Mouse (Mus musculus) liver, embryonic 12.5 days (tissue): ENCODE data around the gene Lig1. TPM values are rescaled to one million over a fixed set of nuclear protein-coding genes. Genes with fewer than 3 reads are reported as not detected.
"Not testable (repeated sequence)": the region's sequence is repeated elsewhere in the genome, so short reads cannot be mapped to it uniquely, and the experiment has no call there.

Experiments
- ATAC-seq: fragments of 200-750 bp; cut with Nextera tagmentation; 2 replicates; pipeline ENCODE4 v1.8.0; 2017; ENCODE audit warnings: moderate number of reproducible peaks, mild to moderate bottlenecking, moderate library complexity
- H3K27ac ChIP-seq: fragments of 300-500 bp; sonication (generic); 2 replicates; pipeline ENCODE4 v1.5.1; 2016; ENCODE audit warnings: mild to moderate bottlenecking
- H3K27me3 ChIP-seq: fragments of 300-500 bp; sonication (generic); replicated peaks from 2 replicates; pipeline ENCODE4 v1.6.1; 2016; ENCODE audit warnings: mild to moderate bottlenecking, moderate library complexity
- H3K36me3 ChIP-seq: fragments of 300-500 bp; sonication (generic); 2 replicates; pipeline ENCODE4 v1.6.1; 2016; ENCODE audit warnings: mild to moderate bottlenecking, moderate library complexity
- H3K4me1 ChIP-seq: fragments of 300-500 bp; sonication (generic); 2 replicates; pipeline ENCODE4 v1.6.1; 2016
- H3K4me2 ChIP-seq: fragments of 300-500 bp; sonication (generic); 2 replicates; pipeline ENCODE4 v1.6.1; 2016; ENCODE audit warnings: mild to moderate bottlenecking, moderate library complexity
- H3K4me3 ChIP-seq: fragments of 300-500 bp; sonication (generic); 2 replicates; pipeline ENCODE4 v1.5.1; 2016; ENCODE audit warnings: mild to moderate bottlenecking, moderate library complexity
- H3K9ac ChIP-seq: fragments of 300-500 bp; sonication (generic); 2 replicates; pipeline ENCODE4 v1.6.1; 2016; ENCODE audit warnings: mild to moderate bottlenecking, moderate library complexity
- H3K9me3 ChIP-seq: fragments of 300-500 bp; sonication (generic); replicated peaks from 2 replicates; pipeline ENCODE4 v1.6.1; 2016; ENCODE audit warnings: mild to moderate bottlenecking, moderate library complexity
- WGBS: fragments of 180-500 bp; shearing (Covaris S2); methylation state at CpG from one replicate; pipeline ENCODE4 v1.1.7; 2016; ENCODE audit not compliant: insufficient replicate concordance; 5-methylcytosine and 5-hydroxymethylcytosine counted together
- polyA plus RNA-seq: library from polyadenylated mRNA; unstranded; fragments of >200 nt; fragmentation: Nextera tagmentation; extraction: Ambion mirVana; gene quantifications from 2 replicates; pipeline ENCODE4 v1.2.1, GENCODE M21; 2016

The Lig1 gene
- polyA plus RNA-seq: 126 and 131 TPM in 2 replicates

- no peak for ATAC-seq
- Histone ChIP-seq H3K4me2 (peak within 1 kb of the TSS; percentile 82), H3K9me3 (no peaks in the 10 kb centered on the region), H3K9ac (peak within 1 kb of the TSS; percentile 83), H3K27ac (peak within 1 kb of the TSS; percentile 87), H3K36me3 (peaks cover 49% of the 10 kb centered on the region), H3K4me1 (peaks cover 34% of the 10 kb centered on the region), H3K4me3 (peak within 1 kb of the TSS; percentile 76), H3K27me3 (no peaks in the 10 kb centered on the region)
- WGBS: 89% methylated on average over 16 of the region's 16 CpGs
These were observed at the start of gene Lig1 for GRCm38 (mm10) chr7:13277081-13277480. Gene Lig1, plus strand, starts transcription at chr7:13277283.

- peaks cover 10% of the 10 kb centered on the region; the same call in 1 of the 2 replicates for H3K27me3 ChIP-seq
- no peaks in the 10 kb centered on the region for H3K36me3 ChIP-seq
- no peak overlapping the region for H3K27ac ChIP-seq
- no peaks in the 10 kb centered on the region for H3K9me3 ChIP-seq
- 39% methylated on average over 50 of the region's 50 CpGs for WGBS
- H3K4me1 ChIP-seq: no peaks in the 10 kb centered on the region
- H3K4me3 ChIP-seq: no peak overlapping the region
- no peak overlapping the region for H3K4me2 ChIP-seq
- H3K9ac ChIP-seq: no peak overlapping the region
- ATAC-seq: no peak
These were observed 16.1 kb upstream of the Lig1 start for GRCm38 (mm10) chr7:13260746-13261700.

GRCm38 (mm10) chr7:13263851-13264250 lies 13.2 kb upstream of the Lig1 start:
- Histone ChIP-seq H3K36me3 (no peaks in the 10 kb centered on the region), H3K4me2 (no peak overlapping the region), H3K27me3 (peaks cover 10% of the 10 kb centered on the region; the same call in 1 of the 2 replicates), H3K9ac (no peak overlapping the region), H3K27ac (no peak overlapping the region), H3K4me1 (no peaks in the 10 kb centered on the region), H3K4me3 (no peak overlapping the region), H3K9me3 (no peaks in the 10 kb centered on the region)
- 66% methylated on average over 5 of the region's 5 CpGs for WGBS
- ATAC-seq: no peak

GRCm38 (mm10) chr7:13264396-13264795 lies 12.7 kb upstream of the Lig1 start:
- H3K9me3 ChIP-seq: no peaks in the 10 kb centered on the region
- no peaks in the 10 kb centered on the region for H3K4me1 ChIP-seq
- H3K4me2 ChIP-seq: no peak overlapping the region
- H3K27ac ChIP-seq: no peak overlapping the region
- no peak overlapping the region for H3K9ac ChIP-seq
- peaks cover 10% of the 10 kb centered on the region; the same call in 1 of the 2 replicates for H3K27me3 ChIP-seq
- no peak overlapping the region for H3K4me3 ChIP-seq
- WGBS: 73% methylated on average over 2 of the region's 2 CpGs
- ATAC-seq: no peak
- no peaks in the 10 kb centered on the region for H3K36me3 ChIP-seq

- no peak for ATAC-seq
- Histone ChIP-seq H3K4me3 (no peak overlapping the region), H3K4me2 (no peak overlapping the region), H3K27ac (no peak overlapping the region), H3K27me3 (no peaks in the 10 kb centered on the region), H3K36me3 (no peaks in the 10 kb centered on the region), H3K9ac (no peak overlapping the region), H3K4me1 (no peaks in the 10 kb centered on the region), H3K9me3 (no peaks in the 10 kb centered on the region)
- 72% methylated on average over 4 of the region's 4 CpGs for WGBS
These were observed 8.3 kb upstream of the Lig1 start for GRCm38 (mm10) chr7:13268749-13269260.

- 70% methylated on average over 11 of the region's 11 CpGs for WGBS
These were observed 7.7 kb upstream of the Lig1 start for GRCm38 (mm10) chr7:13269394-13269793.

DNA sequence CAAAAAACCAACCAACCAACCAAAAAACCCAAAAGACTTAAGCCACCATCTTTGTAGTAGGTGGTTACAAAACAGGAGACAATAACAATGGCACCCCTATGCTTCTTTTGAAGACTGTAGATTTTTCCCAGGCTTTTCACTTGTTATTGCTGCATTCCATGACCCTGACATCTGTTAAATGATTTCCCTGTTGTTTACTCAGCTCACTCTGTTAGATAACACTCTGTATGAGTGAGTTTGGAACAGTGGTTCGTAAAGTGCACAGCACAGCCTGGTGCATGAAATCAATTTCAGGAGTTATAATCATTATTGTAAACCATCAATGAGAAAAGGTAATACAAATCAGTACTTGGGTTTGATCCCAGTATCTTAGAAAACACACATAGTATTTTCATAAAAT lies 5.4 kb upstream of the Lig1 start:
- Histone ChIP-seq H3K27ac (no peak overlapping the region), H3K27me3 (no peaks in the 10 kb centered on the region), H3K36me3 (peaks cover 19% of the 10 kb centered on the region), H3K4me3 (no peak overlapping the region), H3K9ac (no peak overlapping the region), H3K4me2 (no peak overlapping the region), H3K4me1 (no peaks in the 10 kb centered on the region), H3K9me3 (no peaks in the 10 kb centered on the region)
- no peak for ATAC-seq
- 80% methylated on average over 1 of the region's 1 CpGs for WGBS

More at GRCm38 (mm10) chr7:13269394-13269793, 7.7 kb upstream of the Lig1 start:
- Histone ChIP-seq H3K9ac (no peak overlapping the region), H3K4me3 (no peak overlapping the region), H3K4me1 (no peaks in the 10 kb centered on the region), H3K27ac (no peak overlapping the region), H3K4me2 (no peak overlapping the region), H3K27me3 (no peaks in the 10 kb centered on the region), H3K36me3 (no peaks in the 10 kb centered on the region), H3K9me3 (no peaks in the 10 kb centered on the region)
- no peak for ATAC-seq

- peak overlapping the region; percentile 76 for H3K4me3 ChIP-seq
- peak; percentile 19 for ATAC-seq
- no peaks in the 10 kb centered on the region for H3K27me3 ChIP-seq
- H3K4me1 ChIP-seq: peaks cover 34% of the 10 kb centered on the region
- WGBS: 16% methylated on average over 2 of the region's 2 CpGs
- peaks cover 56% of the 10 kb centered on the region for H3K36me3 ChIP-seq
- H3K9ac ChIP-seq: peak overlapping the region; percentile 83
- H3K27ac ChIP-seq: peak overlapping the region; percentile 87
- no peaks in the 10 kb centered on the region for H3K9me3 ChIP-seq
- peak overlapping the region; percentile 82 for H3K4me2 ChIP-seq
These were observed 750 bp downstream of the Lig1 start for GRCm38 (mm10) chr7:13277833-13278232.

DNA sequence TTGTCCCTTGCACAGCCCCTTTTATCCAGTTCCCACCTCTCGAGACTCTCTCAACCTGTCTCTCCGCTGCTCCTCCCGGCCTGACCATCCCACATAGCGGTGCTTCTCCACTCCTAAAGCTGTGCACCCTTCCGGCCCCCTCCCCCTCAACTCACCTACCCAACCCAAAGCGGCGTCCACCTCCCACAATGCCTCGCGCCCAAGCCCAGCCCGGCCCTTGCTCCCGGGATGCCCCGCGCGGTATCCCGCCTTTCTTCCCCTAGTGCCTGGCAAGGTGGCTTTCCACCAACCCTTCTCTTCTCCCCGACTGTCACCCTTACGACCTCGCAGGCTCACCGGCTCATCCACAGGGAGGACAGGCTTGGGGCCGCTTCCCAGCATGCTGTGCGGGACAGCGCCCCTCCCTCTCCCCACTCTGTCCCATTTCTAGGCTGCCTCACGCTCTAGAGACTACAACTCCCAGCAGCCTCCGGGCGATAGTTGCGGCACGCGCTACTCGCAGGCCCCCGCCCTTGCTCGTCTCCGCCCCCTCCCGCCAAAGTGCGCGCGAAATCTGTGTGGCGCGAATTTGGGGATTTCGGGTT lies 1.3 kb downstream of the Lig1 start, which contains the start of gene Zswim9:
TSS of gene Zswim9 (minus strand) at position 414 of the 584 bp plus-strand sequence.
- WGBS: under 1% methylated on average over 39 of the region's 39 CpGs
- Histone ChIP-seq H3K27ac (peak within 1 kb of the TSS; percentile 87), H3K36me3 (peaks cover 60% of the 10 kb centered on the region), H3K4me3 (peak within 1 kb of the TSS; percentile 76), H3K27me3 (no peaks in the 10 kb centered on the region), H3K9me3 (no peaks in the 10 kb centered on the region), H3K4me1 (peaks cover 34% of the 10 kb centered on the region), H3K9ac (peak within 1 kb of the TSS; percentile 83), H3K4me2 (peak within 1 kb of the TSS; percentile 82)
- ATAC-seq: peak; percentile 96

- peak; percentile 67 for ATAC-seq
- Histone ChIP-seq H3K4me3 (peak overlapping the region; percentile 76), H3K27ac (peak overlapping the region; percentile 87), H3K36me3 (peaks cover 65% of the 10 kb centered on the region), H3K4me2 (peak overlapping the region; percentile 82), H3K9ac (peak overlapping the region; percentile 83), H3K4me1 (peaks cover 34% of the 10 kb centered on the region)
- not testable (repeated sequence) for H3K9me3 ChIP-seq, H3K27me3 ChIP-seq
- WGBS: 1% methylated on average over 17 of the region's 29 CpGs
These were observed 1.9 kb downstream of the Lig1 start for GRCm38 (mm10) chr7:13278957-13279356.

DNA sequence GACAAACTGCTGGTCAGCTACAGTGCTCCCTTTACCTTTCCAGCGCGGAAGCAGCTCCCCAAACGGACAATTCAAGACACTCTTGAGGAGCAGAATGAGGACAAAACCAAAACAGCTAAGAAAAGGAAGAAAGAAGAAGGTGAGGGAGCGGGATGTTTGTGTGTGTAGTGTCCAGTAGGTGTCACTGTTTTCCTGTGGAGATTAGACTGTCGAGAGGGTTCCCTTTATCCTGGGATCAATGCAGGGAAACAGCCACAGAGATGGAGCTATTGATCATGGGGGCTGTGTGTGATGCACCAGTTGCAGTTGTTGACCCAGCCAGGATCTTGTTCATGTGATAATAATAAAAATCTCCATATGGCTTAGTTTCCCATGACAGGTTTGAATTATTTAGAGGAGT lies 11.5 kb downstream of the Lig1 start:
- Histone ChIP-seq H3K4me2 (no peak overlapping the region), H3K27me3 (no peaks in the 10 kb centered on the region), H3K36me3 (peaks cover 100% of the 10 kb centered on the region), H3K9ac (no peak overlapping the region), H3K4me3 (no peak overlapping the region), H3K4me1 (no peaks in the 10 kb centered on the region), H3K9me3 (no peaks in the 10 kb centered on the region), H3K27ac (no peak overlapping the region)
- 60% methylated on average over 5 of the region's 5 CpGs for WGBS
- ATAC-seq: 0 out of 2 replicates have a peak, but pooled peaks have one; percentile 43
